Mouse (Mus musculus) lung, postnatal 10 days (tissue): ENCODE results near the gene Abhd2.
"Not testable (repeated sequence)": the region's sequence is repeated elsewhere in the genome, so short reads cannot be mapped to it uniquely, and the experiment has no call there.

Experiments used
- DNase-seq: peaks from one replicate; pipeline ENCODE4 v3.0.0; 2021

The Abhd2 gene

GRCm38 (mm10) chr7:79267690-79268388, 5.2 kb upstream of the Abhd2 start:
- DNase-seq: no peak

DNA sequence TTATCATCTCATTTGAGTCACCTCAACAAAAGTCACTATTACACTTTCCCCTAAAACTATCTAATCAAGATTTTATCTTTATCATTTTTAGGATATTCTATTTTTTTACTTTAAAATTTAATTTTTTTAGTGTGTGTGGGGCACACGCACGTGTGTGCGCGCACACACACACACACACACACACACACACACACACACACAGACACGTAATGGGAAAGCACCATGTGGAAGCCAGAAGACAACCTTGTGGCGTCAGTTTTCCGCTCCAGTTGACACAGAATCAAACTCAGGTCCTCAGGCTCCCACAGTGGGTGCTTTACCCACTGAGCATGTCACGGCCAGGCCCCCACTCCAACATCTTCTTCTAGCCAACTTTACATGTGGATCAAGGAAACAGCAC, 4.1 kb upstream of the Abhd2 start:
- no peak for DNase-seq

GRCm38 (mm10) chr7:79269411-79269810, 3.6 kb upstream of the Abhd2 start:
- no peak for DNase-seq

DNA sequence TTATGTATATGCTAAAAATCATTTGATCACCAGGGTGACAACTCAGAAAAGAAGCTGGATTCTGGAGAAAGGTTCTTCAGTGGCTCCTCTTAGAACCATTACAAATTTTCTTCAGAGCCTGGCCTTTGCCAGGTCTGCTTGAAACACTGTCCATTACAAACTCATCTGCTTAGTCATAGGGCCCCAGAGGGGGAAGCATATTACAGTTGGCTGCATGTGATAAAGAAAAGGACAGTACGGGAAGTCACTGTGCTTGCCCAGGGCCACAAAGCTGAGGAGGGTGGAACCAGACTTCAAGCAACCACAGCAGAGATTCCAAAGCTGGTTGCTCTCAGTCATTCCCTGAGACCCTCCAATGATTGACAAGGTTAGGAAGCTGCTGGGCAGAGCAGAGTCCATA, 3.1 kb upstream of the Abhd2 start:
- DNase-seq: no peak

GRCm38 (mm10) chr7:79270961-79271387, 2.0 kb upstream of the Abhd2 start:
- DNase-seq: no peak

- no peak for DNase-seq
Observed at GRCm38 (mm10) chr7:79271861-79272788, 874 bp upstream of the Abhd2 start.

GRCm38 (mm10) chr7:79273738-79274472, 906 bp downstream of the Abhd2 start:
- DNase-seq: peak; percentile 41

DNA sequence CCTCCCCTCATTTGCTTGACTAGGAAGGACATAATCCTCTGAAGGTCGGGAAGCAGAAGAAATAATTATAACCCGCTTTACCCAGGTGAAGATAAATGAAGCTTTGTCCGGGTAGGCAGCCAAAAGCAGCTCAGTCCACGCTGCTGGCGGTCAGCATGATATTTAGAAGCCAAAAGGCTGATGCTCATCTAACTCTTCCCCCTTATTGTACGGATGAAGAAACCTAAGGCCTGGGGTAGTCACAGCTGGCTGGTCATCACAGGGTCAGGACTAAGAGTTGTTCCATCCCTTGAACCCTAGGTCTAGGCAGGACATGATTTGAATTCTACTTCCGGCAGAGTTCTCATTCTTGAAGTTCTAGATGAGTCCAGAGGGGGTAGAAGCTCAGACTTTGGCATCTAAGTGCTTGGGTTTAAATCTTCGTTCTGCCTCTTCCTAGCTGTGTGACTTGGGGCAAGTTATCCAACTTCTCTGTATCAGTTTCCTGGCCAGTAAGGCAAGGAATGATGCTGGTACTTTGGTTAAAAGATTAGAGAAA, 1.5 kb downstream of the Abhd2 start:
- no peak for DNase-seq

DNA sequence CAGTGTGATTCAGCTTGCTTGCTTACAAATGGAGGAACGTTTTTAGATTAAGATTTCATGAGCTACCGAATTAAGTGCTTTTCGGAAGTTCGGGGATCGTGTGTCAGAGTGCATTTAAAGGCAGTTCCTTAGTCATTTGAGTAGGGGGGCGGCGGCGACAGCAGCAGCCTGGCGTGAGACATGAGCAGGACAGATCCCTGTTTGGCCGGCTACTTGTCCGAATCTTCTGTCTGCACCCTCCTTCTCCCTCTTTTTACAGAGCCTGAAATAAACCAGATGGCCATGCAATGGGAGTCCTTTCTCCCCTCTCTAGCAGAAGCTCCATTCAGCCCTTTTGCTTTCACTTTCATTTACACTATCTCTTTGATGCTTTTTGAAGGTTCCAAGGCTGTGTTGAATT, 2.3 kb downstream of the Abhd2 start:
- DNase-seq: peak; percentile 37

GRCm38 (mm10) chr7:79278432-79278831, 5.4 kb downstream of the Abhd2 start:
- DNase-seq: no peak

GRCm38 (mm10) chr7:79279376-79280029, 6.5 kb downstream of the Abhd2 start:
- DNase-seq: peak; percentile 69

GRCm38 (mm10) chr7:79282883-79283670, 10.1 kb downstream of the Abhd2 start:
- DNase-seq: peak; percentile 44

GRCm38 (mm10) chr7:79283671-79283941, 10.6 kb downstream of the Abhd2 start:
- not testable (repeated sequence) for DNase-seq

GRCm38 (mm10) chr7:79284160-79284888, 11.3 kb downstream of the Abhd2 start:
- no peak for DNase-seq

DNA sequence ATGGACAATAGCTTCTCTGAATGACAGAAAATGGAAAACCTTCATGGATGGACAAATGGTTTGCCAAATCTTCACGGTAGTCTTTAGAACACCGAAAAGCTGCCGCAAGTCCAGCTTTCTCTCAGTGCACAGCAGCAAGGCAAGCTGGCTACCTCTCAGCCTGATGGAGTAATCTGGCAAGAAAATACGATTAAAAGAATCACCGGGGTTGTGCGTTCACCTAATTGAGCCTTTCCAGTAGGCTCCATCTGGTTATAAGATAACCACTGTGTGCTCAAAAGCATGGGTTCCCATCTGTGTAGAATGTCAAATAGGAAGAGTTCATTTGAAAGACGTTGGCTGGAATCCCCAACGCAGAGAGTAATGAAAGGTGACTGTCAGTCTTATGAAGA, 11.9 kb downstream of the Abhd2 start:
- no peak for DNase-seq

DNA sequence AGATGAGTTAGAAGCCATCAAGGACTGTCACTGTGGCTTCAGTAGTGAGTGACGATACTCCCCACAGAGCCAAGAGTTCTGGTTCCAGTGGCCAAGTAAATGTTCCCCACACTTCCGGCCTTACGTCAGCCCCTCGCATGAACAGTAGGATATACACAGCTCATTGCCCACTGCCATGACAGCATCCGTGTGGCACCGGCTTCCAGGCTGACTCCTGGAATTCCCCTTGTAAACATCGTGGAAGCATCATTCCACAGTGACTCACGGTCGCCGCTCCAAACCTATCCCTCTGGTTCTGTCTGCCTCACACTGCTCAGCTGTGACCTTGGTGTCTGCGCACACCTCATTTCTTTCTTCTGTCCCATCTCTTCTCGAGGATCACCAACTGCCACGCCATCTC, 12.4 kb downstream of the Abhd2 start:
- DNase-seq: peak; percentile 84

- no peak for DNase-seq
Observed at GRCm38 (mm10) chr7:79287226-79287625, 14.2 kb downstream of the Abhd2 start.

- no peak for DNase-seq
Observed at GRCm38 (mm10) chr7:79287928-79288327, 14.9 kb downstream of the Abhd2 start.

- no peak for DNase-seq
Observed at GRCm38 (mm10) chr7:79288422-79288821, 15.4 kb downstream of the Abhd2 start.

DNA sequence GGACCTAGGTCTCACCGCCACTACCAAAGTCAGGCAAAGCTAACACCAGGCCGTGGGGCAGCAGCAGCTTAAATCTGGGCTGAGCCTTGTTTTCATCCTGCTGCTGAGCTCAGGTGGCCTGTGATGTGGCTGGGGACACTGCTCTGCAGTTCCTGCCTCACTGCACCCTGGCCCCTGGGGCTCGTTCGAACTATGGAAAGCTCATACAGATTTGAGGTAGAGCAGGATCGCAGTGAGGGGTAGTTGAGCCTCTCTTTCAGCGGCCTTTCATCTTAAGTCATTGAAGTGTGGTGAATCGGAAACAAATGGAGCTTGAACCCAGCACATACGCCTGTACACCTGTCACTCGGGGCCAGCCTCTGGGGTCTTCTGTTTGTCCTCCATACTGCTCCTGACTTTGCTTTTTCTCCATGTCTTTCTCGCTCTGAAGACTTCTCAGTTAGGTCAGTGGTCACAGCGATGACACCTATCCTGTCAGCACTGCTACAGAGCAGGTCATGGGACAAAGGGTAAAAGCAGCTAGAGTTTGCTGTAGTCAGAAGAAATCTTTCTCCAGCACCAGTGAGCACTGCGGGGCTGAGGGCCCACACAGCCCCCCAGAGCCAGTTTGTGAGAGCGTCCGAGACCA, 20.7 kb downstream of the Abhd2 start:
- DNase-seq: no peak
